Mouse (Mus musculus): Measurements from ENCODE around the gene Apol11b.
"Not testable (repeated sequence)": the region's sequence is repeated elsewhere in the genome, so short reads cannot be mapped to it uniquely, and the experiment has no call there.

DNA sequence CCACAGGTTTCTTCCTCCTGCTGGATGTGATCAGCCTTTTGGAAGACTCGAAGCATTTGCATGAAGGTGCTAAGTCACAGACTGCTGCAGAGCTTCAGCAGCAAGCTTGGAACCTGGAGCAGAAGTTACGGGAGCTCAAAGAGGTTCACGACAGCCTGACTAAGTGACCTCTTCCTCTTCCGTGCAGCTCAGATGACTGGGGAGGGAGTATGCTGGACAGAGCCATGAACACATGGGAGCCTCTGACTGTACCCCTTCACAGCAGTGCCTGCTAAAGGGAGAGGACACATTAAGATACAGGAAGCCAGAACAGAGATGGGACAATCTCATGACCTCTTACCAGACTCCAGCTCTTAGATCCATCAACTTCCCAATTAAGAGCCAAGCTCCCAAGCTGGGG is 16.6 kb downstream of the Apol11b start:
- not testable (repeated sequence) for TF ChIP-seq CTCF (IDR thresholded peaks at IDR 0.05; ENCODE audit: low read depth, low read length); EP300 (IDR thresholded peaks at IDR 0.05; ENCODE audit: insufficient read depth, low read depth, low read length)

Measured in ES-Bruce4 (cell line).